Mouse (Mus musculus) right cerebral cortex, adult 2 months (tissue): ENCODE data around the gene S100z.

Experiments used
- DNase-seq, 2 experiments: peaks; one replicate each; pipeline ENCODE4 v3.0.0; 2021 to 2022; ENCODE audit warnings: low spot score in 2 of 2

S100z gene

DNA sequence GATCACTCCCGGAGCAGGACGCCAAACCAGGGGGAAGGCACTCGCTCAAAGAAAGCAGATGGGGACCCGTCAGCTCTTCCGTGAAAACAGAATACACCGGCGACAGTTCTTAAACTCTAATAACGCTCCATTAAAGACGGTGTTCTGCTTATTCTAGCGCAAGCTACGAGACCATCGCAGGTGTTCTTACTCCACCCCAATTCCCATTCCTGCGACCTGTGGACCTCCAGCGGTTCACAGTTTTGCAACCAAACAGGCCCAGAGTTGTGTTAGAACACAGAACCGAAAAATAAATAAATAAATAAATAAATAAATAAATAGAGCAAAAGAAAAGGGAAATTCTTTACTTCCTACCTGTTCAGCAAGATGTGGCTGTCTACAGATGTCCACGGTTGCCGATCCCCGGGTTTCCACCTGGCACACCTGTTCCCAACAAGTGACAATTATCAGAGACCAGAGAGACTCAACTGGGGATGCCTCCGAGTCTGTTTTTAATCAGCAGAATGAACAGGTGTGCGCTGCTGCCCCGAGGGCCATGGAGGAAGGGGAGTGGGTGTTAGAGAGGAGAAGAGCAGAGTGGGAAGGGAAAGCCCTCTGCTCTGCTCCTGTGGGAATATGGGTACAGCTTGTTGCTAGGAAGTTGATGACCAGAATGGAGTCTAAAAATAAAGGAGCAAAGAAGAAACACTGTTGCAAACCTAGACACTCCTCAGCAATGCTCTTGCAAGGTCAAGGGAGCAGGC is at the start of gene S100z:
S100z (minus strand) TSS at position 51 of the 743 bp plus-strand sequence.
- no peak for DNase-seq

DNA sequence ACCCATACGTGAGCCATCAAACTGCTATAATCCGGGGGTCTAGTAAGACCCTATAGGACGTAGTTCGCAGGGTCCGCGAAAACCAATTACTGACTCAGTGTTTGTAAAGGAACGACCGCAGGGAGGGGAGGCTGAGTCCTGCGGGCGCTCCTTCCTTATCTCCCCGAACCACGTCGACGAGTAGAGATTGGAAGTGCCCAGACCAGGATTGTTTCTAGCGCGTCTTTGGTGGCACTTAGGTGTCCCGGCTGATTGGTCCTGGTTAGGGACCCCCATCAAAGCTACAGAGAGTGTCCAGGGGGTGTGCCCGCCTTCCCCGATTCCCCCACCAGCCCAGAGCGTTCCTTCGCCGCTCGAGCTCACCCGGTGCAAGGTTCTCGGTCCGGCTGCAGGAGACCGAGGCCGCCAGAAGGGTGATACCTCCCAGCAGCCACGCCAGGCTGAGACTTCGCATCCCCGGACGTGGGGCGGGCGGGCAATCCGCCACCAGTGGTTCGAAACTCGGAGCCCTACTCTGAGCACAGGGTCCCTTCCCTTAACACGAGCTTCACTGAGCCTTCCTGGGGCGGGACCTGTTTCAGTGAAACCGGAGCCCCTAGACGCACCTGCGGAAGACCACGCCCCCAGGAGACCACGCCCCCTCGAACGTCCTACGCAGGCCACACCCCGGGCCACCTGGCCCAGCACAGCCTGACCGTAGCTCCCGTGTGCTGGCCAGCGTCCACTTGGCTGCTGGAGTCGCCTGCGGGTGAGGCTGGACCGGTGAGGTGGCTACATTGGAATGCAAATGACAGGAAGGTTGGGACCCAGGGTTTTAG is 46.4 kb upstream of the S100z start, which contains the start of gene F2rl1:
F2rl1 (minus strand) TSS at position 554 of the 818 bp plus-strand sequence.
- no peak for DNase-seq

DNA sequence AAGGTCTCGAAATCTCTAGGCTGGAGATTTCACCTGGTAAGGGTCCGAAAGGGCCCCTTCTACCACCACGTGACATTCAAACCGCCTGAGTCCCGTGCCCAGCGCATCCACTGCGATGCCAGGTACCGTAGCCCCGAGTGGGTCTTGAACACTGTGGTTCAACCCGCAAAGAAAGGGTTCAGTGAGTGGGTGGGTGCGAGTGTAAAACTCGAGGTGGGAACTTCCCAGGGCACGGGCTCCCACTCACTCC is 45.8 kb upstream of the S100z start:
- DNase-seq, result no peak

DNA sequence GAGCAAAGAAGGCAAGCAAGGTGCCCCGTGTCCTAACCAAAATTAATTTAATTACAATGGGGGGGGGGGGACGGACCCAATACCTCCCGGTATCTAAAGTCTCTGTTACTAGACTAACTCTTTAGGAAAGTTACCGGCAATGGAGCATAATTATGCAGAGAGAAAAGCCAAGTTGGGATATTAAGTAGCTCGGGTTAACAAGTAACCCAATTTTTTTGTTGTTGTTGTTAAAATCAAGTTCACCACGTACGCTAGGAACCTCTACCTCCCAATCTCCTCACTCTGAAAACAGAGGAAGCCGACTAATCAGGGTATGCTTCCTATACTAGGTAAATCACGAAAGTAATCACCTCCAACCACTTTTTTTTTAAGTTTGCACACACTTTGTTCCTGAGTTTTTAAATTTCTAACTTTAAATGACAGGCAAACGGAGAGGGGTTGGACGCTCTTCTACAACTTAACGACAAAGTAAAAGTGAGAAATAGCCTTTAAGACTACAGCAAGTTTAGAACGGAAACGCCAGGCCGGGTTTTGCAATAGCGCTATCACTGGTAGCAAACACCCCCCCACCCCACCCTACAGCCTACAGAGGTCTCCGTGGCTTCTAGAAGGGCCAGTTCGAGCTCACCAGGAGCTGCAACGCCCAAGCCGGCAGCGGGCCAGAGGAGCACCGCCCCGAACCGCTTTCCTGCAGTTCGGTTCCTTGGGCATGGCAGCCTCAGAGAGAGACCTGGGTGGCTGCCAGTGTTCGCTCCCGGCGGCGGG is 45.3 kb upstream of the S100z start:
- DNase-seq, result no peak

DNA sequence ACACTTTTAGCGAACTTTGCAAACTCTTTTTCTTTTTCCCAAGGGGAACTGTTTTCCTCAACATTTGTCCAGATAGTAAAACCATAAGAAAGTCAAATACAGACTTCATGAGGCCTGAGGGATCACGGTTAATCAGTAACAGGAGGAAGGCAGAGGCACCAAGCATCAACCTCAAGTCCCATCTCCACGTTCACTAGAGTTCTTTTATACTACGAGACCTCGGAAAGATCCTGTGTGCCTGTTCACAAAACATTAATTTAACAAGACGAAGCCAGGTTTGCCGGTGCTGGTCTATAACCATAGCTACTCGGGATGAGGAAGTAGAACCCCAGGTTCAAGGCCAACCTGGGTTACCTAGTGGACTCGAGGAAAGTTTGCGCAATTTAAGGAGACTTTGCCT is 43.7 kb upstream of the S100z start:
- no peak for DNase-seq

DNA sequence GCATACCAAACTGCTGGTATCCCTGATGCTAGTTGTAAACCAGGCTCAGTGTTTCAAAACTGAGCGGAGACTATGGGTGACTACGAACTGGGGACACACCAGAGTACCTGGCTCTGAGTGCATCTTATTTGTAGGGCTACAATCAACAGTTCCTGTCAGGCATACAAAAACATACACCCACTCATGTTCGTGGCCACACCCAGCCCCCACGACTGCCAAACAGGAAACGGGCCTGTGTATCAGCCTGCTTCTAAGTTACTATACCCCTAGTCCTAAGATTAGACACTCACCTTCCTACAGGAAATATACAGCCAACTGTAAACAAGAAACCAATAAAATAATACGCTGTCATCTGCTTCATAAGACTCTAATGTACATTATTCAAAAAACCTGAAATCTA is 42.5 kb upstream of the S100z start:
- DNase-seq, result no peak

DNA sequence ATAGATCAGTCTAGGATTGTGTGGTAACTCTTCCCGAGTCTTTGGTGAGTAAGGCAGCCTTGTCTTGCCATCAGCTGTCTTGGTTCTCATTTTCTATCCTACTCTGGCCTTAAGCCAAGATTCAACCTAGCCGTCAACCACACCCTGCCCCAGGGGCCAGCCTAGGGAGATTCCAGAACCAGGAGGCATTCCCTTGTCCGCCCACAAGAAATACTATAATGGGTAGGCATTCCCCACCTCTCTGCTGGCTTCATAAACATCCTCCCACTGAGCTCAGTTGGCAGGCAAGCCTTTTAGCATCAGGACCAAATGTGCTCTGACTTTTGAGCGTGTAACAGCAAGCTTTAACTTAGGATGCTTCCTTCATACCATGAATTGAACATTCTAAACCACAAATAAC is 36.2 kb upstream of the S100z start:
- DNase-seq, result peak in 1 of 2 experiments; percentile 10

DNA sequence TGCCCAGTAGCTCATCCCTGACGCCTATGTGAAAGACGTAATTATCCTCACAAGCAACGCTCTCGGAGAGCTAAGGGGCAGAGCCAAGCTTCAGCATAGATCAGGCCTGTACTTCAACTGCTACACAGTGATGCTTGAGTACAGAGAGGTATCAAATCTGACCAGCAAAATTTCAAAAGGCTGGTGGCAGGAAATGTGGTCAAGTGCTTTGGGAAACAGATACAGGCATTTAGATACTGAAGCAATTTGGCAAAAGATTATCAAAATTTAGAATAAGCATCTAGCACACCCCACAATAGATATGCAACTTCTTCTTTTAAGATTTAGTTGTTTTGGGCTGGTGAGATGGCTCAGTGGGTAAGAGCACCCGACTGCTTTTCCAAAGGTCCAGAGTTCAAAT is 31.5 kb upstream of the S100z start:
- DNase-seq, result no peak

DNA sequence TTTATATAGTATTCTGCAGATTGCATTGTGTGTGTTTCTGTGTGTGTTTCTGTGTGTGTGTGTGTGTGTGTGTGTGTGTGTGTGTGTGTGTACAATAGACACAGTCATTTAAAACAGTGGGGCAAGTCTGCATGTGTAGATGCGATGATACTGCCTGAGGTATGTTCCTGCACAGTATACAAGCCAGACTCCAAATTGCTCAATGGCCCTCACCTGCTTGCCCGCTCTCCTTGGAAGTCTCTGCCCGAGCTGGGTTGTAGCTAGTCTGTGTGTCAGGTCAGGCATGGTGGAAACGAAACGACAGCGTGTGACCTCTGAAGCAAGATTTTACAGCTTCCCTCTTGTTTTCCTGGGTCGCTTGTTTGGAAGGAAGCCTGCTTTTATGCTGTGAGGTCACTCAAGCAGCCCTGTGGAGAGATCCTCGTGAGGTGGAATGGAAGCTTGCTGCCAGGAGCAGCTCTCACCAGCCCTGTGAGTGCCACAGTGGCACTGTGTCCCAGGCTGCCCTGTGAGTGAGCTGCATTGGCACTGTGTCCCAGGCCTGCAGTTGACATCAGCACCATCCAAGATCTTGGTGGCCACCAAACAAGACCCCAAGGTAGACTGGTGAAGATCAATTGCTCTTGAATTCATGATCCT is 24.9 kb upstream of the S100z start:
- no peak for DNase-seq

DNA sequence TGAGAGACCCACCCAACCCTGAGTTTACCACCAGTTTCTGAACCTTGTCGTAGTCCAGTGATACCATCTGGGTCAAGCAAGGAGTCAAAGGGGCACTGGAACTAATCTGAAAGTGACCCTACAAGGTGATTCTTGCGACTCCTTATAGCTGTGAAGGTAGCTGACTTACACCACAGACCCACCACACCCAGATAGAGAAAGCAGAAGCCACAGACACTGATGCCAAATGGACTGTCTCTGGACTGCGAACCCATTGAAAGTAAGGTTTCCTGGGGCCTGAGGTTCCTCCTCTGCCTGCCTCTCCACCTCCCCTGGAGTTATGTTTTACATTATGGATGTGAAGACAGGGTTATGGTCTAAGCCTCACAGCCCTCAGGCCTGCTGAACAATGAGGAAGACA is 18.1 kb upstream of the S100z start:
- no peak for DNase-seq

DNA sequence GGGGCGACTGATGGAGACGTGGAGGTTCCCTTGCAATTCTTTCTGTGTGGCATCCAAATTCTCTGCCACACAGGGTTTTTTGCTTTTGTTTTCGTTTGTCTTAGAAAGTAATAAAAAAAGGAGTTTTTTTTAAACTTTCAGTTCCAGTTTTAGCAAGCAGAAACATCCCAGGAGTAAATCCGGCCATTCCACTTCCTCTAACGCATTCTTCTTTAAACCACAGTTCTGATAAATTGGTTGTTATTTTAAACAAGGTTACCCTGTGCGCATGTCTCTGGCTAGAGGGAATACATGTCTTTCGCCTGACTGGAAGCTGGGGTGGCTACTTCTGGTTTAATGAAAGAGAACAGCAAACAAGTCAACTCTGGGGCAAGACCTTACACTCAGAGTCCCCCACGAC is 16.3 kb upstream of the S100z start:
- no peak for DNase-seq

DNA sequence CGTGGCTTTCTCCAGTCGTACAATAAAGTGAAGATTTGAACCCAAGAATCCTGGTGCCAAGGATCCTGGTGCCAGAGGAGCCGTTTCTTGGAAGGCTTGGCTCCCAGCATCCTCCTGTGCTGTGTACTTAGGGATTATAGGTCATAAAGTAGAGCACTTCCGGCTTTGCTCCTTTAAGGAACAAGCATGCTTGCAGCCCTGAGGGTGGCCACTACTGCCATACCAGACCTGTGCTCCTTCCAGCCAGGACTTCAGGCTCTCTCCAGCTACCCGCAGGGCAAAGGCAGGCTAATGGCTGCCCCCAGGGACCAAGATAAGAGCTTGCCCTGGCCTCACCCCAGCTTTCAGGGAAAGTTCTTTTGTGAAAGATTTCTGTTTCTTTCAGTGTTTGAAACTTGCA is 14.8 kb upstream of the S100z start:
- DNase-seq, result no peak

DNA sequence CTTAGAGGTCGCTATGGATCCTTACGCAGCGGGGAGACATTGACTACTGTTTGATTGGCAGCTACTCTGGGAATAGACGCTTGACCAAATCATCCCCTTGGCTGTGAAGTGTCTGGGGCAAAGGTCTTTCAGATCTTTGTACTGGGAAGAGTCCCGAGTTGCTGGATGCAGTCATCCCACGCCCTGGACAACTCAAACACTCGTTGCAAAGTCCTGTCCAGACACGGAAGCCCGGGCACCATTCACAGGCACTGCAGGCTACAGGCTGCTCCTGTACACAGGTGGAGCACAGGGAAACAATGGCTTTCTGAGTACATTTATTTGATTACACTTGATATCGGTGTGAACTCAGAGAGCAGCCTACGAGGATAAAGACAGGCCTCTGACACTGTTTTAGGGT is 12.8 kb upstream of the S100z start:
- DNase-seq, result no peak

DNA sequence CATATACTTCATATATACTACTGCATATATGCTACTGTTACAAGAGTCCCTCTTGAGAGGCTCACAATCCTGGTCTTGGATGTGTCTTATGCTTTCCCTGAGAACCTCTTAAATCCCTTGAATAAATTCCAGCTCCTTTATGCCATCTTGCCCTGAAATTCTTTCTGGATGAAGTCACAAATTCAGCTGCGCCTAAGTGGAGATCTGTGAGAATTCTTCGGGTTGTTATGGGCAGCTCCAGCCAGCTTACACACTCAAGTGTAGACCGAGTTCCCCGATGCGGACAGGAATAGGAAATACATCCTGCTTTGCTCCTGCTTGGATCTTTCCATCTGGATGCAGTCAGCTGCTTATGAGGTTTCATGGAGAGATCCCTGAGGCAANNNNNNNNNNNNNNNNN is 6.1 kb upstream of the S100z start:
- DNase-seq, result no peak

DNA sequence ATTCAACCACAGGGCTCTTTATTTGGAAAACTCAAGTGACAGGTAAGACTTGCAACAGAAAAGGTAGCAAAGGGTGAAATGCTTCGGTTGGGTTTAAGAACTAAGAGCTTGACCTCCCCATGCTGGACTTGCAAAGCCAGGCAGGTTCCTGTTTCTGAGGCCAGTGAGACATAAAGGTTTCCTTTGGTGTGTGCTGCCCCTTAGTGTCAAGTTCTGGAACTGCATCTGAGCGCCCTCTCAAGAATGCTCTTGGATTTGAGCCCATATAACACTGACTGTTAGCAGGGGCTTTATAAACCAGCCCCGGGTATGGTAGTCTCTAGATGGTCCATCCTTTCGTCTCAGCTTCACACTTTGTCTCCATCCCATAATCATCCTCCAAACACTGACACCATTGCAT is 2.9 kb upstream of the S100z start:
- peak; percentile 88 to 90 for DNase-seq

DNA sequence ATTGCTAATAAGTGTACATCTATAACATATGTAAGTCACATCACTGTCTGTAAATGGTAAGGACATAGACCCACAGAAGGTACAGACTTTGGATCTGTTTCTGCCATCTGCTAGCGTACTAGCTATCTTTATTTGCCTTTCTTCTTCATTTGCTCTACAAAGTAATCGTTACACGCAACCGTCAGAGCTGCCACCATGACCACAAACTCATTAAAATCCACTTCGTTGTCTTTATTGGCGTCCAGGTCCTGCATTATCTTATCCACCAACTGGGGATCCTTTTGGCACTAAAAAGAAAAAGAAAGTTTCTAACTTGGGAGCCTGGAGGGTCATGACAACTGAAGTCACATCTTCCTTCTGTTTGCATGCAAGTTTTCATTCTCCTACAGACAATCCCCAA is 1.3 kb downstream of the S100z start:
- DNase-seq, result no peak

DNA sequence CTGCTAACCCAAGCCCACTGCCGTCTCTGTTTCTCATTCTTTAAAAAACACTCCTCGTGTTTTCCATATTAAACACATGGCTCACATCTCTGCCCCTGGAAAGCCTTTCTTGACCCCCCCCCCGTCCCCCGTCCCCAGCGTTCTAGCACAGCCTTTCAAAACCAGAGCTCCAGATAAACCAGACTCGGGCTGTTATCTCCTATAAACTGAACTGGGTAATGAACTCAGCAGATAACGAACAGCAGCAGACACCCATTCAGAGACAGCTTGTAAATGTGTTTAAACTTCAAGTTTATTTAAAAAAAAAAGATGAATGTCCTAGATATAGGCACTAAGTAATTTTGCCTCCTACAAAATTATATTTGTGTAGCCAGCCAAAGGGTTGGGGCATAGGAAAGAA is 3.4 kb downstream of the S100z start:
- no peak for DNase-seq

DNA sequence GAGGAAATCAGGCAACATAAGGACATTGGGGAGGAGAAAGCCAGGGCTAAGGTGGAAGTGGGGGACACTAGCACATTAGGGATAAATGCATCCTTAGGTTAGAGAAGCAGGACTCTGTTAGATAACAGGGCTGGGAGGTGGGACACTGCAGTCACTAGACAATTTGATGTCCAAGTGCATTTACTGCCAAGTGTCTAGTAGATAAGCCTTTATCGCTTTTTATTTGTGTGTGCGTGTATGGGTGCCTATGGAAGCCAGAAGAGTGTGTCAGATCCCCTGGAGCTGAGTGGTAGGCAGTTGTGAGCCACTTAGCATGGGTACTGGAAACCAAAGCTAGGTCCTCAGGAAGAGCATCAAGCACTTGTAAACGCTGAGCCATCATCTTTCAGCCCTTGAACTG is 4.2 kb downstream of the S100z start:
- no peak for DNase-seq

DNA sequence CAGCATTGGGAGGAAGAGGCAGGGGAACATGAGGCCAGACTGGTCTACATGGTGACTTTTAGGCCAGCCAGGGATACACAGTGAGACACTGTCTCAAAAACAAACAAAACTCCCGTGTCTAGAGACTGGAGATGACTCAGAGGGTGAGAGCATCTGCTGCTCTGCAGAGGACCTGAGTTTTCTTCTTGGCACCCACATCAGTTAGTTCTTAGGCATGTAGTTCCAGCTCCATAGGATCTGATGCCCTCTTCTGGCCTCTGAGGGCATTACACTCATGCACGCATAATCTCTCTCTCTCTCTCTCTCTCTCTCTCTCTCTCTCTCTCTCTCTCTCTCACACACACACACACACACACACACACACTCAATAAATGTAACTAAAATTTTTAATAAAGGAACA is 7.6 kb downstream of the S100z start:
- DNase-seq, result no peak

DNA sequence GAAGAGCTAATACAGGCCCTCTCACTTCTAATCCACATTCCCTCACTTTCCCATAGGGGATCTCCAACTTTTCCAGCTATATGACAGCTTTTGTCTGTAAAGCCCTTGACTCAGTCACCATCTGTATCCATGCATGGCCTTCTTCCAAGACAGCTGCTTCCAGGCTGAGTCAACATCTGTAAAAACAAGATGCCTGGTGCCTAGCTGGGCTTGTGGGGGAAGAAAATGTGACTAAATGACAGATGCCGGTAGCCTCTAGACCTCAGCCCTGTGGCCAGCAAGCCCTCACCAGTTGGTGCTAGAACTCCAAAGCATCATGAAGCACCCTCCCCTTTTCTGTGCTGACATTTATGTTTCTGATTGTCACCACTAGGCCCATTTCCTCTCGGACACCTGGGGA is 27.0 kb downstream of the S100z start:
- no peak for DNase-seq

DNA sequence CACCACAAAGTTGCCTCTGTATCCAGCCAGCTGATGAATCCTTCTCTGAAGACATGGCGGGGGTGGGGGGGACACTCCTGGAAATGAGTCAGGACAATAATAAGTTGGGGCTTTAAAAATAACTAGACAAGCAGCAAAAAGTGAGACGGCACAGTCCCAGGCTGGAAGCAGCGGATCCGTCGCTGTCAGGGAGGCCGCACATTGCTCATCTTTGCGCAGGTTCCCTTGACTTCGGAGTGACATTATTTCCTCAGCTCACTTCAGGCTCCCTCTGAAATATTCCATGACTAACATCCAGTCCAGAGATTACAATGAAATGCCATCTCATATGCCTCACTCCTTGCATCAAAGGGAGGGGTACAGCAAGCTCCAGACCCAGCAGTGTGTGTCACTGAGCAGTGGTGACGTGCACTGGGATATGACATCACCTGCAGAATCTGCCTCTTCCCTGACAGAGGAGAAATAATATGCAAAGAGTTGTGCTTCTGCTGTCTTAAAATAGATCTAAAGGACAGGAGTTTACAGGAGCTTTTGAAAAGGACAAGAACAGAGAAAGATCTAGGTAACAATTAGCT is 27.8 kb downstream of the S100z start:
- DNase-seq, result no peak

DNA sequence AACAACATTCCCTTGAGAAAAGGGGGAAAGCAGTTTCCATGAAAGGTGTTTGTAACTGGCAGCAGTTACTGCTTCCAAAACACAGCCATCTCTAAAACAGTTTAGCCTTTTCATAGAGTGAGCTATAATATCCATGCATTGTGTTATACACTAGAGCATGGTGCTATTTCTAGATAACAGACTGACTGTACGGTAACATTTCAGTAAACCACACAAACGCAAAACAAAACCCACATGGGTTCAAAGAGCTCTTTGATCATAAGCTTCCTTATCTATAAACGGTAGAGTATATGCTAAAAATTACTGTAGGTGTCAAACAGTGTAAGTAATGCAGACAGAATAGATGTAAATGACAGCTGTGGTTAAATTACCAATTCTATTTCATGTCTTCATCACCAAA is 28.8 kb downstream of the S100z start:
- DNase-seq, result no peak
